ENCODE assay signal across 9 mouse cellular contexts in genomic region chr17:70633181-70633944, GRCm38 (mm10).
DNase-seq lines count a peak whose midpoint lies in the region; ATAC-seq and TF ChIP-seq lines count a peak whose summit lies in the region.
"Had no signal": no experiment of that assay in that cellular context is flagged by ENCODE, and none has a peak within 500 bp of the region (broad histone marks: within the 10 kb centered on the region; RNA-seq: fewer than 3 reads in every experiment).

No protein-coding gene starts in this region.

- peak; percentile 49 for DNase-seq in adipocyte (ENCODE audit: low spot score)
- peak; percentile 88 to 95 for DNase-seq in cerebellum, postnatal 4 days (ENCODE audit: low spot score in 2 of 2)
- DNase-seq in gastrocnemius, adult 2 months = peak; percentile 73
- DNase-seq in layer of hippocampus, postnatal 25 days (ENCODE audit: extremely low spot score in 1 of 2, low spot score in 1 of 2) = peak; percentile 71 to 91
- peak; percentile 69 for DNase-seq in lung, postnatal 36 days
- peak; percentile 91 for DNase-seq in right cerebral cortex, postnatal 14 days
- DNase-seq in spleen, postnatal 14 days (ENCODE audit: low spot score in 2 of 2) = no peak

- H3K4me3 ChIP-seq in gastrocnemius, adult 2 months = no peak overlapping the region
- H3K4me3 ChIP-seq in hindbrain, embryonic 15.5 days = no peak overlapping the region
- H3K4me3 ChIP-seq: myocyte had no signal

- no peaks in the 10 kb centered on the region for H3K36me3 ChIP-seq in hindbrain, embryonic 15.5 days

- H3K4me2 ChIP-seq in hindbrain, embryonic 15.5 days = peak overlapping the region; percentile 6

- H3K9ac ChIP-seq in hindbrain, embryonic 15.5 days = no peak overlapping the region

- no peaks in the 10 kb centered on the region for H3K27me3 ChIP-seq in hindbrain, embryonic 15.5 days

- intact Hi-C loops in gastrocnemius, adult 2 months (cut with DNase I) = loop anchor here (1.0 to 5.0 kb wide), 2 partner anchors 106 to 204 kb away; no protein-coding TSS in a partner anchor

- H3K4me1 ChIP-seq in hindbrain, embryonic 15.5 days (replicated peaks) = no peaks in the 10 kb centered on the region

- H3K27ac ChIP-seq in gastrocnemius, adult 2 months = no peak overlapping the region
- peak overlapping the region; percentile 63; the same call in 1 of the 2 replicates for H3K27ac ChIP-seq in hindbrain, embryonic 15.5 days (replicated peaks)

- WGBS in hindbrain, embryonic 15.5 days = 16% methylated on average over 9 of the region's 9 CpGs

- ATAC-seq in hindbrain, embryonic 15.5 days (ENCODE audit: low FRiP score, low read depth) = peak; percentile 95

- H3K9me3 ChIP-seq in hindbrain, embryonic 15.5 days = no peaks in the 10 kb centered on the region

- peak; percentile 78 for TF ChIP-seq CTCF in gastrocnemius, adult 2 months (IDR thresholded peaks at IDR 0.05)

Comparison
In these comparisons a context has a peak if more than half of its experiments do, and no peak if none do; other contexts are left out.
1. DNase-seq: peak in adipocyte (single experiment), cerebellum, postnatal 4 days (2 of 2), gastrocnemius, adult 2 months (single experiment), layer of hippocampus, postnatal 25 days (2 of 2), lung, postnatal 36 days (single experiment) and right cerebral cortex, postnatal 14 days (single experiment); none in spleen, postnatal 14 days (0 of 2).